Mouse (Mus musculus) midbrain, embryonic 14.5 days (tissue): Measurements from ENCODE around the gene Cela2a. TPM values are rescaled to one million over a fixed set of nuclear protein-coding genes. Genes with fewer than 3 reads are reported as not detected.

Experiments used
- ATAC-seq: fragments of 200-750 bp; cut with Nextera tagmentation; 2 replicates; pipeline ENCODE4 v1.8.0; 2017; ENCODE audit warnings: moderate number of reproducible peaks, moderate library complexity; ENCODE audit not compliant: low FRiP score, low TSS enrichment
- DNase-seq: peaks from one replicate; pipeline ENCODE4 v3.0.0-alpha.2; 2015
- H3K27ac ChIP-seq: fragments of 300-500 bp; sonication (generic); replicated peaks from 2 replicates; pipeline ENCODE4 v1.5.1; 2014; ENCODE audit warnings: mild to moderate bottlenecking, low read depth, low read length, moderate library complexity
- H3K27me3 ChIP-seq: fragments of 300-500 bp; sonication (generic); 2 replicates; pipeline ENCODE4 v1.6.1; 2014; ENCODE audit warnings: low read length, control low read depth, mixed read lengths; ENCODE audit not compliant: control insufficient read depth, insufficient read depth
- H3K36me3 ChIP-seq: fragments of 300-500 bp; sonication (generic); 2 replicates; pipeline ENCODE4 v1.6.1; 2014; ENCODE audit warnings: low read length, control low read depth; ENCODE audit not compliant: control insufficient read depth, insufficient read depth
- H3K4me1 ChIP-seq: fragments of 300-500 bp; sonication (generic); 2 replicates; pipeline ENCODE4 v1.6.1; 2014; ENCODE audit warnings: mild to moderate bottlenecking, antibody characterized with exemption, low read length, control low read depth; ENCODE audit not compliant: control insufficient read depth, insufficient read depth
- H3K4me2 ChIP-seq: fragments of 300-500 bp; sonication (generic); 2 replicates; pipeline ENCODE4 v1.6.1; 2014; ENCODE audit warnings: mild to moderate bottlenecking, low read length, moderate library complexity
- H3K4me3 ChIP-seq: fragments of 300-500 bp; sonication (generic); replicated peaks from 2 replicates; pipeline ENCODE4 v1.5.1; 2014; ENCODE audit warnings: low read depth, low read length
- H3K9ac ChIP-seq: fragments of 300-500 bp; sonication (generic); replicated peaks from 2 replicates; pipeline ENCODE4 v1.6.1; 2014; ENCODE audit warnings: mild to moderate bottlenecking, low read length, moderate library complexity
- H3K9me3 ChIP-seq: fragments of 300-500 bp; sonication (generic); 2 replicates; pipeline ENCODE4 v1.6.1; 2016; ENCODE audit warnings: low read length, control low read depth, mixed read lengths; ENCODE audit not compliant: control insufficient read depth
- WGBS: fragments of 180-500 bp; shearing (Covaris S2); extraction: QIAGEN DNeasy Blood & Tissue Kit; methylation state at CpG from one replicate; pipeline ENCODE4 v1.1.7; 2014; 5-methylcytosine and 5-hydroxymethylcytosine counted together
- polyA plus RNA-seq: library from polyadenylated mRNA; unstranded; fragments of >200 nt; fragmentation: Nextera tagmentation; extraction: Ambion mirVana; gene quantifications from 2 replicates; pipeline ENCODE4 v1.2.1, GENCODE M21; 2014

The Cela2a gene
- polyA plus RNA-seq, 1 experiment from 2014 or later = not detected

DNA sequence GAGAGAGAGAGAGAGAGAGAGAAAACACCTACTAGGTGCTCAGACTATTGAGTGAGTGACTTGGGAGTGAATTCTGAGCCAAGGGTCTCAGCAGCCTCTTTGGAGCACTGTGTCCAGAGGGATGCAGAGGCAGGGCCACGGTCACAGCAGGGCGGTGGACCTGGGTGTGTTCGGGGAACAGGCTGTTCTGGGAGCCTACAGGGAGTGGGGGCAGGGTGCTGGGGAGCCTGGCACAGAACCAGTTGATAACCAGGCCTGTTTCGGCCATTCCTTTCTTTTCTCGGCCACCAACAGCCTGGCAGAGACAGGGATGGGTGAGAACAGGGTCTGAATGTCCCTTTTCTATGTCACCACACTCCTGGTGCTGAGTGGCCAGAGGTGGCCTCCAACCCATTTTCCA lies 36.9 kb upstream of the Cela2a start:
- Histone ChIP-seq H3K27ac (no peak overlapping the region), H3K36me3 (peaks cover 30% of the 10 kb centered on the region)
- 82% methylated on average over 5 of the region's 5 CpGs for WGBS

DNA sequence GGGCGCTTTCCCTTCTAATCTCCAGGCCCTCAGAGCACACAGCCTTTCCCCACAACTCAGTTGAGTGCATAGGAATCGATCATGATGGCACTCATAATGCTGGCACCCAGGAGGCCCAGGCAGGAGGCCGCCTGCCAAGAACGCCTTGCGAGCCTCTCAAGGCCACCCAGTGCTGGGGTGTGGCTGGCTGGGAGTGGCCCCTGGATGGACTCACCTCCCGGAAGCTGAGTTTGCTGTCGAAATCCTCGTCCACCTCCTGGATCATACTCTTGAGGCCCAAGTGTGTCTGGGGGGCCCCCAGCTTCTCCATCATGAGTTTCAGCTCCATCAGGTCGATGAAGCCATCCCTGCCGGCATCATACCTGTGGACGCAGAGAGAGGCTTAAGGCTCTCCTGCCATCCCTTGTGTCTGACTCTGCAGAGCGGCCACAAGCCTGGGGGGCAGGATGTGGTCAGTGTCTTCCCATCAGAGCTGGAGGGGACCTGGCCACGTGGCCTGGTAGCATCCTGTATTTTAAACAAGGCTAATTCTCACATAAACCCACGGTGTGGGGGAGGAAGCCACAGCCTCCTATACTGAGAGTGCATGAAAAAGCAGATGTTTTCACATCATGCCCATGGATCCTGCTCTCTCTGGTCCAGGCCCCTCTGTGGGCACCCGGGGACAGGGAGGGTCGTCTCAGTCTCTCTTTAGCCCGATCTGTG lies 35.8 kb upstream of the Cela2a start:
- Histone ChIP-seq H3K4me2 (no peak overlapping the region), H3K9ac (no peak overlapping the region), H3K4me3 (no peak overlapping the region), H3K27ac (no peak overlapping the region), H3K36me3 (peaks cover 30% of the 10 kb centered on the region), H3K9me3 (no peaks in the 10 kb centered on the region), H3K4me1 (no peaks in the 10 kb centered on the region; the same call in 1 of the 2 replicates), H3K27me3 (no peaks in the 10 kb centered on the region)
- 92% methylated on average over 17 of the region's 17 CpGs for WGBS
- DNase-seq (no peak), ATAC-seq (no peak)

More for the DNA sequence above, 36.9 kb upstream of the Cela2a start:
- DNase-seq = no peak
- H3K27me3 ChIP-seq = no peaks in the 10 kb centered on the region
- H3K4me3 ChIP-seq = no peak overlapping the region
- no peak overlapping the region for H3K9ac ChIP-seq
- no peak for ATAC-seq
- H3K4me1 ChIP-seq = peaks cover 8% of the 10 kb centered on the region
- no peak overlapping the region for H3K4me2 ChIP-seq
- H3K9me3 ChIP-seq = no peaks in the 10 kb centered on the region

DNA sequence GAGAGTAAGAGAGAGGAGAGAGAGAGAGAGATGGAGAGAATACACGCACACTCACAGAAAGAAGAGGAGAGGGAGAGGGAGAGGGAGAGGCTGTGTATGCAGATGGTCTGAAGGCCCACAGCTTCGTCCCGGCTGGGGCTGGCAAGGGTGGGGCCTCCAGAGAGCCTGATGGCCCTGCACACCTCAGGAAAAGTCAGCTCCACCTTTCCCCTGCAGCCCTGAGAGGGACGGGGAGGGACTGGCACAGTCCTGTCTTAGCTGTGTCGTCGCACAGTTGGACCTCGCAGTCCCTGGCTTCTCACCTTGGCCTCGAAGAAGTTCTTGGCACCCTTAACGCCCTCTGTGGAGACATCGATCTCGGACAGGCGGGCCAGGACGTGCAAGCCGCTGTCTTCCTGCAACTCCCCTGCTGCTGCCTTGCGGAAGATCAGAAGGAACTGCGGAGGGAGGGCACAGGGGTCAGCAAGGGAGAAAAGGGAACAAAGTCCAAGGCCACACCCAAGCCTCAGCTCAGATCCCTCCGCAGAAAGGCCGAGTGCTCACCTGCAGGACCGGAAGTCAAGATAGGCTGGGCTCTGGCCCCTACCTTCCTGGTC lies 34.4 kb upstream of the Cela2a start:
- Histone ChIP-seq H3K36me3 (peaks cover 30% of the 10 kb centered on the region), H3K4me2 (no peak overlapping the region), H3K9ac (no peak overlapping the region), H3K4me1 (no peaks in the 10 kb centered on the region), H3K27ac (no peak overlapping the region), H3K9me3 (no peaks in the 10 kb centered on the region), H3K27me3 (no peaks in the 10 kb centered on the region), H3K4me3 (no peak overlapping the region)
- no peak for DNase-seq
- no peak for ATAC-seq
- WGBS = 70% methylated on average over 19 of the region's 19 CpGs

DNA sequence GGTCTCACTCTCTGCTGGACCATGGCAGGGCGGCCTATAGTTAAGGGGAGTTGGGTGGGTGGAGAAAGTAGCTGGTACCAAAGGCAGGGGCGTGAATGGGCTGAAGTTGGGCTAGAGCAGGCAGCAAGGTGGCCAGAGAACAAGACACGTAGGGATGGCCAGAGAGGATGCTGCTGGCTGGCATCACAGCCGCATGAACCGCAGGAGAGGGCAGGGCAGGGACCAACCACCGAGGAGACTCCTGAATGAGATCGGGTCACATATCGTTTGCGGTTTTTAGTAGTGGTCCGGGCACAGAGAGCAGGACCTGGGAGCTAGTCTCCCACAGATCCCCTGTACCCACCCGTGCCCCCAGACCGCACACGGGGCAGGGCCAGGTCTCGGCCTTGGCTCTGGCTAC lies 33.4 kb upstream of the Cela2a start:
- 93% methylated on average over 14 of the region's 14 CpGs for WGBS

DNA sequence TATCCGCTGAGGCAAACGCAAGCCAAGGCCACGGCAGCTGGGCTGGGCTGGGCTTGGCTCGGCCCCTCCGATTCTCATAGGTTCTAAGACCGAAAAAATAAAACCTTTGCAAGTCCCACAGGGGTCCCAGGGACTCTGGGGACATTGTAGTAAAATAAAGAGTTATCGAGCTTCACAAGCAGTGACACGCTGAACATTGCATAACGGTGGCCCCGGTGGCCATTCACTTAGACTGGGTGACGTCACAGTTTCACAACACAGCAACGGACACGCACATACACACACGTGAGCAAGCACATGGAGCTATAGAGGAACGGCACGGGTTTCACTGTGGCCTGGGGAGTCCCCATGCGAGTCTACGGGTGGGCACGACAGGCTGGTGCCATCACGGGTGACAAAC lies 32.5 kb upstream of the Cela2a start:
- Histone ChIP-seq H3K9ac (no peak overlapping the region), H3K4me2 (no peak overlapping the region), H3K9me3 (no peaks in the 10 kb centered on the region), H3K27me3 (no peaks in the 10 kb centered on the region), H3K4me3 (no peak overlapping the region), H3K4me1 (no peaks in the 10 kb centered on the region), H3K27ac (no peak overlapping the region), H3K36me3 (peaks cover 30% of the 10 kb centered on the region)
- whole genome bisulfite sequencing = 93% methylated on average over 20 of the region's 20 CpGs
- ATAC-seq (no peak), DNase-seq (no peak)

More for the DNA sequence above, 33.4 kb upstream of the Cela2a start:
- no peaks in the 10 kb centered on the region for H3K27me3 ChIP-seq
- no peak overlapping the region for H3K27ac ChIP-seq
- H3K4me1 ChIP-seq = no peaks in the 10 kb centered on the region
- no peak overlapping the region for H3K4me2 ChIP-seq
- no peaks in the 10 kb centered on the region for H3K9me3 ChIP-seq
- no peak overlapping the region for H3K4me3 ChIP-seq
- H3K9ac ChIP-seq = no peak overlapping the region
- H3K36me3 ChIP-seq = peaks cover 30% of the 10 kb centered on the region
- DNase-seq (no peak), ATAC-seq (no peak)

DNA sequence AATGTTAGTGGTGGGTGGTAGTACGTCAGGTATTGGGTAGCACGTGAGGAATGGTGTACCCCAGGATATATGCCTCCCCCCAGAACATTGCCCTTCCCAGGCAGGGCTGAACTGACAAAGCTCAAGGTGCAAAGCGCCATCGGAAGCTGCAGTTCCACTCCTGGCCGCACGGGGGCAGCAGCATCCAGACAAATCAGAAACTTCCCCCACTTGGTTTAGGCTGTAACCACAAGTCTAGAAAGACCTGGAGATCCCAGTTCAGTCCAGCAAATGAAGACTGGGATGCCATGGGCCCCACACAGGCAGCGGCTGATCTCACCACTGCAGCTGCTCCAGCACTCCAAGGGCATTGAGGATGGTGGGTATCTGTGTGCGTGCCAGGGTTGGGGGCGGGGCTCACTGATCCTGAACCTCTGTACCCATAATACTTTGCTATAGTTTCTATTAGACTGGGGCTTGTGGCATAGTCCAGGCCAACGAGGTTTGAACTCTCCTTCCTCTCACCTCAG lies 31.5 kb upstream of the Cela2a start:
- WGBS = 16% methylated on average over 10 of the region's 10 CpGs
- H3K9me3 ChIP-seq = no peaks in the 10 kb centered on the region
- DNase-seq = peak; percentile 90
- ATAC-seq = peak; percentile 67; the same call in 1 of the 2 replicates
- H3K27me3 ChIP-seq = no peaks in the 10 kb centered on the region
- peaks cover 30% of the 10 kb centered on the region for H3K36me3 ChIP-seq
- H3K9ac ChIP-seq = no peak overlapping the region; the same call in 1 of the 2 replicates
- H3K4me2 ChIP-seq = no peak overlapping the region
- peak overlapping the region; percentile 32; the same call in 1 of the 2 replicates for H3K27ac ChIP-seq
- H3K4me1 ChIP-seq = no peaks in the 10 kb centered on the region
- H3K4me3 ChIP-seq = no peak overlapping the region

DNA sequence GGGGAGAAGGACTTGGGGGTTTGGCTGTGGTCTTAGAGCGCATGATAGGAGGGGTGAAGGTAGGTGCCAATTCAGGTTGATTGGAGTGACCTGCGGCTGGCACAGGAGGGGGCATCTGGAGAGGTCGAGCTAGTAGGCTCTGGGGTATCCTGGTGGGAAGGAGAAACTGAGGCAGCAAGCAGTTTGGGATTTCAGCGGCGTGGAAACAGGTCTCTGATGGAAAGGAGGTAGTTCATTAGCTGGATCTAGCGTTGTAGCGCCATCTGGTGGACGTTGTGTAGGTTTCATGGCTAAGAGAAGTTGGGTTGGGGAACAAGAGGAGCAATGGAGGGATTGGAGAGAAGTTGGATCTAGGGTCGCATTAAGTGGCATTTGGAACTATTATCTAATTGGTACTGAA lies 27.5 kb upstream of the Cela2a start:
- 76% methylated on average over 9 of the region's 9 CpGs for WGBS
- Histone ChIP-seq H3K27me3 (no peaks in the 10 kb centered on the region), H3K4me3 (no peak overlapping the region), H3K36me3 (no peaks in the 10 kb centered on the region), H3K9me3 (no peaks in the 10 kb centered on the region), H3K4me2 (no peak overlapping the region), H3K4me1 (no peaks in the 10 kb centered on the region), H3K9ac (no peak overlapping the region), H3K27ac (no peak overlapping the region)
- DNase-seq = peak; percentile 85
- ATAC-seq = no peak

DNA sequence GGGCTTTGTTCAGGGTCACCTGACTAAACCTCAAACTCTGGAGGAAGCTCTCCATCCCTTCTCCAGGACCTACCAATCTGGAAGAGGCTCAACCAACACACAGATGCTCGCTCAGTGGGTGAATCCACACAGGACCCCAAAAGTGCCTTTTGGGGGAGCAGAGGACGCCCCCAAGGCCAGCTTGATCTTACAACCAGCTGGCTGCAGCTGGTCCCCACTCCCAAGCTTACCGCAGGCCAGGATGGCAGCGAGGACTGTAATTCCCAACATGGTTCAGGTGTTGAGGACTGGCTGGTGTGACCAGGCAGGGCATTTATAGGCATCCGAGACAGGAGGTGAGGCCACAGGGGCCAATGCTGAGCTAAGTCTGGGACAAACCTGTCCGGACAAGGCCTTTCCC lies 20.0 kb upstream of the Cela2a start, which contains the start of gene Ctrc:
Ctrc (minus strand) TSS at position 361 of the 400 bp plus-strand sequence.
- no peaks in the 10 kb centered on the region for H3K9me3 ChIP-seq
- ATAC-seq = no peak
- H3K27me3 ChIP-seq = no peaks in the 10 kb centered on the region
- H3K9ac ChIP-seq = no peak within 1 kb of the TSS
- no peak within 1 kb of the TSS for H3K4me2 ChIP-seq
- H3K4me1 ChIP-seq = no peaks in the 10 kb centered on the region
- no peak for DNase-seq
- H3K4me3 ChIP-seq = no peak within 1 kb of the TSS
- 83% methylated on average over 6 of the region's 6 CpGs for WGBS
- H3K27ac ChIP-seq = no peak within 1 kb of the TSS
- H3K36me3 ChIP-seq = no peaks in the 10 kb centered on the region
